10 mouse cellular contexts compared by ENCODE assay signal in genomic region chr12:100899111-100899640, GRCm38 (mm10). TPM values are rescaled to one million over a fixed set of nuclear protein-coding genes. Genes with fewer than 3 reads are reported as not detected.
DNase-seq lines count a peak whose midpoint lies in the region; ATAC-seq and TF ChIP-seq lines count a peak whose summit lies in the region.
"Had no signal": no experiment of that assay in that cellular context is flagged by ENCODE, and none has a peak within 500 bp of the region (broad histone marks: within the 10 kb centered on the region; RNA-seq: fewer than 3 reads in every experiment).

No protein-coding gene starts in this region.

- H3K9ac ChIP-seq in forebrain, embryonic 14.5 days (ENCODE audit: low read length) = peak overlapping the region; percentile 52; the same call in 1 of the 2 replicates

- peaks cover 27% of the 10 kb centered on the region for H3K27me3 ChIP-seq in forebrain, embryonic 14.5 days (replicated peaks; ENCODE audit: control insufficient read depth, insufficient read depth, low read length)
- H3K27me3 ChIP-seq: CH12.LX had no signal

- DNase-seq in gastrocnemius, adult 2 months = no peak
- no peak for DNase-seq in gastrocnemius, postnatal 10 days
- peak; percentile 33 for DNase-seq in thymus, postnatal 14 days
- DNase-seq in thymus, adult 18-20 months = no peak
- peak; percentile 34 for DNase-seq in forebrain, embryonic 14.5 days (ENCODE audit: low spot score)
- peak; percentile 61 to 71 for DNase-seq in left cerebral cortex, postnatal 36 days (ENCODE audit: low spot score in 2 of 2)
- peak; percentile 57 for DNase-seq in naive thymus-derived CD4-positive, alpha-beta T cell, adult 2 months (ENCODE audit: low read depth)
- no peak for DNase-seq in ovary, postnatal 36 days (ENCODE audit: low spot score)

- intact Hi-C loops in gastrocnemius, adult 2 months (cut with DNase I) = no loop called here
- intact Hi-C loops in left cerebral cortex, postnatal 36 days (cut with DNase I) = no loop called here

- no peak overlapping the region for H3K27ac ChIP-seq in gastrocnemius, adult 2 months
- H3K27ac ChIP-seq in forebrain, embryonic 14.5 days (ENCODE audit: low read depth, low read length) = no peak overlapping the region
- H3K27ac ChIP-seq: heart, adult 2 months had no signal

- TF ChIP-seq CTCF in gastrocnemius, adult 2 months (IDR thresholded peaks at IDR 0.05) = no peak

- H3K4me1 ChIP-seq in forebrain, embryonic 14.5 days (ENCODE audit: control insufficient read depth, insufficient read depth, low read length) = peaks cover 18% of the 10 kb centered on the region

- ATAC-seq in forebrain, embryonic 14.5 days = peak; percentile 24; the same call in 1 of the 2 replicates

- H3K36me3 ChIP-seq in forebrain, embryonic 14.5 days (ENCODE audit: control insufficient read depth, insufficient read depth, low read length) = no peaks in the 10 kb centered on the region

- peak overlapping the region; percentile 68 for H3K4me2 ChIP-seq in forebrain, embryonic 14.5 days (ENCODE audit: low read length)

- H3K4me3 ChIP-seq in gastrocnemius, adult 2 months = peak overlapping the region; percentile 52
- peak overlapping the region; percentile 30 for H3K4me3 ChIP-seq in forebrain, embryonic 14.5 days (ENCODE audit: low read depth, low read length)
- H3K4me3 ChIP-seq: heart, adult 2 months had no signal

- no peaks in the 10 kb centered on the region for H3K9me3 ChIP-seq in forebrain, embryonic 14.5 days (replicated peaks; ENCODE audit: control insufficient read depth, low read length)

- under 1% methylated on average over 29 of the region's 30 CpGs for WGBS in forebrain, embryonic 14.5 days

RNA-seq across cellular contexts. Expression of gene Gpr68, which starts 8.8 kb away (rescaled TPM):
- under 1 TPM in 1 of 2 experiments, not detected in 1; 0.14 TPM for total RNA-seq in gastrocnemius, adult 2 months (2021)
- total RNA-seq in gastrocnemius, postnatal 10 days (2021) = under 1 TPM; 0.09 to 0.63 TPM
- polyA plus RNA-seq in forebrain, embryonic 14.5 days (2014; fragmentation: Nextera tagmentation; extraction: Ambion mirVana) = 0.55 and 0.84 TPM in 2 replicates
- total RNA-seq in left cerebral cortex, postnatal 36 days (2021) = 10 to 100 TPM; 10.5 to 14.8 TPM

Comparison
In these comparisons a context has a peak if more than half of its experiments do, and no peak if none do; other contexts are left out.
1. DNase-seq: peak in thymus, postnatal 14 days (single experiment), forebrain, embryonic 14.5 days (single experiment), left cerebral cortex, postnatal 36 days (2 of 2) and naive thymus-derived CD4-positive, alpha-beta T cell, adult 2 months (single experiment); none in gastrocnemius, adult 2 months (single experiment), gastrocnemius, postnatal 10 days (single experiment), thymus, adult 18-20 months (0 of 2) and ovary, postnatal 36 days (single experiment).
2. RNA of gene Gpr68, which starts 8.8 kb away (total RNA-seq): 10.5 to 14.8 TPM in left cerebral cortex, postnatal 36 days; 0.09 to 0.63 TPM in gastrocnemius, postnatal 10 days and 0.14 TPM in gastrocnemius, adult 2 months; every median in the first group is over 4 times any median in the second.